Mouse (Mus musculus) lung, postnatal 0 days (tissue): ENCODE measurements around the gene Mgll. TPM values are rescaled to one million over a fixed set of nuclear protein-coding genes. Genes with fewer than 3 reads are reported as not detected.

Experiments
- ATAC-seq: fragments of 200-750 bp; cut with Nextera tagmentation; 2 replicates; pipeline ENCODE4 v1.8.0; 2017; ENCODE audit warnings: moderate library complexity
- DNase-seq: peaks from one replicate; pipeline ENCODE4 v3.0.0-alpha.2; 2016; ENCODE audit warnings: low spot score
- H3K27ac ChIP-seq: fragments of 300-500 bp; sonication (generic); 2 replicates; pipeline ENCODE4 v1.5.1; 2014; ENCODE audit warnings: antibody characterized with exemption, mild to moderate bottlenecking, low read length, mixed read lengths
- H3K27me3 ChIP-seq: fragments of 300-500 bp; sonication (generic); replicated peaks from 2 replicates; pipeline ENCODE4 v1.6.1; 2014; ENCODE audit warnings: low read length, mixed read lengths; ENCODE audit not compliant: insufficient read depth
- H3K36me3 ChIP-seq: fragments of 300-500 bp; sonication (generic); 2 replicates; pipeline ENCODE4 v1.6.1; 2014; ENCODE audit warnings: low read length, mixed read lengths; ENCODE audit not compliant: insufficient read depth
- H3K4me1 ChIP-seq: fragments of 300-500 bp; sonication (generic); 2 replicates; pipeline ENCODE4 v1.6.1; 2014; ENCODE audit warnings: antibody characterized with exemption, low read depth, low read length, mixed read lengths; ENCODE audit not compliant: insufficient read depth
- H3K4me2 ChIP-seq: fragments of 300-500 bp; sonication (generic); replicated peaks from 2 replicates; pipeline ENCODE4 v1.6.1; 2014; ENCODE audit warnings: low read depth, mild to moderate bottlenecking, low read length, moderate library complexity, mixed read lengths
- H3K4me3 ChIP-seq: fragments of 300-500 bp; sonication (generic); 2 replicates; pipeline ENCODE4 v1.5.1; 2014; ENCODE audit warnings: low read depth, low read length
- H3K9ac ChIP-seq: fragments of 300-500 bp; sonication (generic); replicated peaks from 2 replicates; pipeline ENCODE4 v1.6.1; 2014; ENCODE audit warnings: low read depth, mild to moderate bottlenecking
- H3K9me3 ChIP-seq: fragments of 300-500 bp; sonication (generic); 2 replicates; pipeline ENCODE4 v1.6.1; 2016; ENCODE audit warnings: low read length, mixed read lengths
- CTCF ChIP-seq: IDR thresholded peaks from 2 replicates; pipeline ENCODE4 v1.5.1; 2016; ENCODE audit warnings: antibody characterized with exemption, mild to moderate bottlenecking
- EP300 ChIP-seq: IDR thresholded peaks from 2 replicates; pipeline ENCODE4 v1.6.1; 2016; ENCODE audit warnings: antibody characterized with exemption, mild to moderate bottlenecking, control low read depth
- WGBS: fragments of 180-500 bp; shearing (Covaris S2); extraction: QIAGEN DNeasy Blood & Tissue Kit; methylation state at CpG from one replicate; pipeline ENCODE4 v1.1.7; 2014; 5-methylcytosine and 5-hydroxymethylcytosine counted together
- polyA plus RNA-seq: library from polyadenylated mRNA; unstranded; fragments of >200 nt; fragmentation: Nextera tagmentation; extraction: Ambion mirVana; gene quantifications from 2 replicates; pipeline ENCODE4 v1.2.1, GENCODE M21; 2015

The Mgll gene
- polyA plus RNA-seq, 1 experiment from 2014 or later, result 123 TPM

GRCm38 (mm10) chr6:88737509-88737888 is 13.3 kb downstream of the Mgll start:
- Histone ChIP-seq H3K9me3 (no peaks in the 10 kb centered on the region), H3K27ac (no peak overlapping the region), H3K4me3 (no peak overlapping the region), H3K9ac (no peak overlapping the region), H3K27me3 (no peaks in the 10 kb centered on the region), H3K4me1 (peaks cover under 1% of the 10 kb centered on the region; the same call in 1 of the 2 replicates), H3K36me3 (no peaks in the 10 kb centered on the region), H3K4me2 (no peak overlapping the region)
- DNase-seq, result no peak
- 67% methylated on average over 6 of the region's 6 CpGs for WGBS
- TF ChIP-seq CTCF, result no peak
- TF ChIP-seq EP300, result no peak
- ATAC-seq, result peak; percentile 73

- WGBS, result 71% methylated on average over 3 of the region's 3 CpGs
- H3K4me1 ChIP-seq, result no peaks in the 10 kb centered on the region; the same call in 1 of the 2 replicates
- TF ChIP-seq CTCF, result no peak
- TF ChIP-seq EP300, result no peak
- no peak overlapping the region for H3K9ac ChIP-seq
- no peaks in the 10 kb centered on the region for H3K27me3 ChIP-seq
- no peaks in the 10 kb centered on the region for H3K9me3 ChIP-seq
- ATAC-seq (no peak), DNase-seq (no peak)
- H3K36me3 ChIP-seq, result no peaks in the 10 kb centered on the region
- no peak overlapping the region for H3K4me3 ChIP-seq
- H3K27ac ChIP-seq, result no peak overlapping the region
- H3K4me2 ChIP-seq, result no peak overlapping the region
These were observed 16.8 kb downstream of the Mgll start for GRCm38 (mm10) chr6:88741041-88741440.

GRCm38 (mm10) chr6:88741791-88742190 is 17.6 kb downstream of the Mgll start:
- Histone ChIP-seq H3K27me3 (no peaks in the 10 kb centered on the region), H3K9me3 (no peaks in the 10 kb centered on the region), H3K9ac (no peak overlapping the region), H3K36me3 (0 out of 2 replicates have a peak, but pooled peaks cover 4% of the 10 kb centered on the region), H3K4me2 (no peak overlapping the region), H3K4me1 (no peaks in the 10 kb centered on the region), H3K4me3 (no peak overlapping the region), H3K27ac (no peak overlapping the region)
- DNase-seq, result no peak
- WGBS, result 90% methylated on average over 3 of the region's 3 CpGs
- ATAC-seq, result no peak
- TF ChIP-seq CTCF, result no peak
- TF ChIP-seq EP300, result no peak

- 73% methylated on average over 9 of the region's 9 CpGs for WGBS
- Histone ChIP-seq H3K4me1 (no peaks in the 10 kb centered on the region), H3K4me3 (no peak overlapping the region), H3K9ac (no peak overlapping the region), H3K36me3 (0 out of 2 replicates have a peak, but pooled peaks cover 7% of the 10 kb centered on the region), H3K9me3 (no peaks in the 10 kb centered on the region), H3K27me3 (no peaks in the 10 kb centered on the region), H3K4me2 (no peak overlapping the region), H3K27ac (no peak overlapping the region)
- TF ChIP-seq CTCF, result no peak
- no peak for TF ChIP-seq EP300
- ATAC-seq (no peak), DNase-seq (no peak)
These were observed 18.2 kb downstream of the Mgll start for GRCm38 (mm10) chr6:88742286-88743011.

- ATAC-seq, result peak; percentile 25; the same call in 1 of the 2 replicates
- Histone ChIP-seq H3K27ac (peak overlapping the region; percentile 20; the same call in 1 of the 2 replicates), H3K27me3 (no peaks in the 10 kb centered on the region), H3K4me1 (no peaks in the 10 kb centered on the region), H3K9ac (no peak overlapping the region), H3K36me3 (0 out of 2 replicates have a peak, but pooled peaks cover 7% of the 10 kb centered on the region), H3K9me3 (no peaks in the 10 kb centered on the region), H3K4me2 (no peak overlapping the region), H3K4me3 (no peak overlapping the region)
- TF ChIP-seq CTCF (no peak), EP300 (no peak; the same call in 1 of the 2 replicates)
- DNase-seq, result peak; percentile 42
- WGBS, result 63% methylated on average over 14 of the region's 14 CpGs
These were observed 19.5 kb downstream of the Mgll start for GRCm38 (mm10) chr6:88743601-88744291.

- no peaks in the 10 kb centered on the region for H3K4me1 ChIP-seq
- WGBS, result 80% methylated on average over 10 of the region's 10 CpGs
- no peak overlapping the region for H3K4me2 ChIP-seq
- no peak for DNase-seq
- H3K9ac ChIP-seq, result no peak overlapping the region
- H3K27me3 ChIP-seq, result no peaks in the 10 kb centered on the region
- 0 out of 2 replicates have a peak, but pooled peaks cover 7% of the 10 kb centered on the region for H3K36me3 ChIP-seq
- H3K4me3 ChIP-seq, result no peak overlapping the region
- 0 out of 2 replicates have a peak, but pooled peaks have one; percentile 32 for TF ChIP-seq EP300
- no peak for TF ChIP-seq CTCF
- H3K9me3 ChIP-seq, result no peaks in the 10 kb centered on the region
- no peak for ATAC-seq
- no peak overlapping the region for H3K27ac ChIP-seq
These were observed 20.8 kb downstream of the Mgll start for GRCm38 (mm10) chr6:88745027-88745426.
